Mouse (Mus musculus) embryonic facial prominence, embryonic 12.5 days (tissue): Measurements from ENCODE around the gene Crtc2. TPM values are rescaled to one million over a fixed set of nuclear protein-coding genes. Genes with fewer than 3 reads are reported as not detected.

ENCODE experiments used
- ATAC-seq: fragments of 200-750 bp; cut with Nextera tagmentation; 2 replicates; pipeline ENCODE4 v1.8.0; 2017; ENCODE audit not compliant: insufficient number of reproducible peaks, insufficient read depth, low FRiP score, low TSS enrichment
- H3K27ac ChIP-seq: fragments of 300-500 bp; sonication (generic); 2 replicates; pipeline ENCODE4 v1.5.1; 2016; ENCODE audit warnings: mild to moderate bottlenecking
- H3K27me3 ChIP-seq: fragments of 300-500 bp; sonication (generic); 2 replicates; pipeline ENCODE4 v1.6.1; 2016; ENCODE audit warnings: mild to moderate bottlenecking, moderate library complexity
- H3K36me3 ChIP-seq: fragments of 300-500 bp; sonication (generic); 2 replicates; pipeline ENCODE4 v1.6.1; 2016; ENCODE audit warnings: mild to moderate bottlenecking
- H3K4me1 ChIP-seq: fragments of 300-500 bp; sonication (generic); 2 replicates; pipeline ENCODE4 v1.6.1; 2016
- H3K4me2 ChIP-seq: fragments of 300-500 bp; sonication (generic); replicated peaks from 2 replicates; pipeline ENCODE4 v1.6.1; 2016; ENCODE audit warnings: mild to moderate bottlenecking, moderate library complexity
- H3K4me3 ChIP-seq: fragments of 300-500 bp; sonication (generic); 2 replicates; pipeline ENCODE4 v1.5.1; 2016; ENCODE audit warnings: mild to moderate bottlenecking
- H3K9ac ChIP-seq: fragments of 300-500 bp; sonication (generic); 2 replicates; pipeline ENCODE4 v1.6.1; 2016; ENCODE audit warnings: mild to moderate bottlenecking, moderate library complexity
- H3K9me3 ChIP-seq: fragments of 300-500 bp; sonication (generic); 2 replicates; pipeline ENCODE4 v1.6.1; 2016; ENCODE audit warnings: mild to moderate bottlenecking, moderate library complexity
- WGBS: fragments of 180-500 bp; shearing (Covaris S2); methylation state at CpG from one replicate; pipeline ENCODE4 v1.1.7; 2016; 5-methylcytosine and 5-hydroxymethylcytosine counted together
- polyA plus RNA-seq: library from polyadenylated mRNA; unstranded; fragments of >200 nt; fragmentation: Nextera tagmentation; extraction: Ambion mirVana; gene quantifications from 2 replicates; pipeline ENCODE4 v1.2.1, GENCODE M21; 2016

The Crtc2 gene
- polyA plus RNA-seq, result 20.3 and 21.7 TPM in 2 replicates

DNA sequence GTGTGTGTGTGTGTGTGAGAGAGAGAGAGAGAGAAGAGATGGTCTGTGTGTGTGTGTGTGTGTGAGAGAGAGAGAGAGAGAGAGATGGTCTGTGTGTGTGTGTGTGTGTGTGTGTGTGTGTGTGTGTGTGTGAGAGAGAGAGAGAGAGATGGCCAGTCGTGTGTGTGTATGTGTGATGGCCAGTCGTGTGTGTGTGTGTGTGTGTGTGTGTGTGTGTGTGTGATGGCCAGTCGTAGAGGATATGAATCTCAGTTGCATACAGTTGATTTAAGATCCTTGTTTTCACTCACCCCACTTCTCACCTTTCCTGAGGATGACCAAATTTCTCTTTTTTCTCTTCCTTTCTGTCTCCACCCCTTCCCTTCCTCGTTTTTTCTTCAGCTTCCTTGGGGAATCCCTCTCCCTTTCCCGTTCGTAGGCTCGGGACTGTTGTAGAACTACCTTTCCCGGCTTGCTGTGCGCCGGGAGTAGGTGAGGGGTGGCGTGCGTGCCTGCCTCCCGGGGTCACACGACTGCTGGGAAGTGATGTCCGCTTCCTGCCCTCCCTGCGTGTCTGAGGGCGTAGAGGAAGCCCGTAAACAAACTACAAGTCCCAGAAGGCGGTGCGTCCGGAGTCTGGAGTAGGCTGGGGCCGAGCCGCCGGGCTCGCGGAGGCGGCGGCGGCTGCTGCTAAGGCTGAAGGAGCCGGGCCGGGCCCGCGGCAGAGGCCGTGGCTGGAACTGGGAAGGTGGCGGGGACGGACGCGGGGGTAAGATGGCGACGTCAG, at the start of gene Crtc2:
Crtc2 (plus strand) TSS at position 511 of the 766 bp plus-strand sequence.
- peak; percentile 96 for ATAC-seq
- Histone ChIP-seq H3K27me3 (no peaks in the 10 kb centered on the region), H3K4me2 (peak within 1 kb of the TSS; percentile 81), H3K4me1 (peaks cover 26% of the 10 kb centered on the region), H3K9me3 (no peaks in the 10 kb centered on the region), H3K9ac (peak within 1 kb of the TSS; percentile 88), H3K36me3 (peaks cover 29% of the 10 kb centered on the region), H3K4me3 (peak within 1 kb of the TSS; percentile 88), H3K27ac (peak within 1 kb of the TSS; percentile 79)
- under 1% methylated on average over 38 of the region's 40 CpGs for WGBS

- Histone ChIP-seq H3K27ac (no peak overlapping the region), H3K4me2 (no peak overlapping the region), H3K36me3 (peaks cover 19% of the 10 kb centered on the region), H3K27me3 (no peaks in the 10 kb centered on the region), H3K4me3 (no peak overlapping the region), H3K9me3 (no peaks in the 10 kb centered on the region), H3K4me1 (no peaks in the 10 kb centered on the region), H3K9ac (no peak overlapping the region)
- no peak for ATAC-seq
- WGBS, result 97% methylated on average over 2 of the region's 2 CpGs
Observed at GRCm38 (mm10) chr3:90204582-90204981, 49.4 kb upstream of the Crtc2 start.

DNA sequence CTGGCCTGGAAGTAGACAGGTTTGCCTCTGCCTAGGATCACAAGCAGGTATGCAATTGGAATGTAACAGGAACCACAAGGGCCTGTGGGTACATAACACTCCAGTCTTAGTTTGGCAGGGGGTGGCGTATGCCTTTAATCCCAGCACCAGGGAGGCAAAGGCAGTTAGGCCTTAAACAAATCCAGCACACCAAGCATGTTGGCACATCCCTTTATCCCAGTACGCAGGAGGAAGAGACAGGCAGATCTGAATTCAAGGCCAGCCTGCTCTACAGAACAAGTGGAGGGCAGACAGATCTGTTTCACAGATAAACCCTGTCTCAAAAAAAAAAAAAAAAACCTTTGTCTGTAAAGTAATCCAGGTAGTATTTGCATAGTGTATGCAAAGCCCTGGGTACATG, 45.3 kb upstream of the Crtc2 start:
- ATAC-seq, result no peak
- Histone ChIP-seq H3K9me3 (no peaks in the 10 kb centered on the region), H3K4me3 (no peak overlapping the region), H3K4me1 (peaks cover 17% of the 10 kb centered on the region), H3K4me2 (no peak overlapping the region), H3K36me3 (peaks cover 45% of the 10 kb centered on the region), H3K9ac (no peak overlapping the region), H3K27me3 (no peaks in the 10 kb centered on the region), H3K27ac (no peak overlapping the region)
- 82% methylated on average over 2 of the region's 2 CpGs for WGBS

DNA sequence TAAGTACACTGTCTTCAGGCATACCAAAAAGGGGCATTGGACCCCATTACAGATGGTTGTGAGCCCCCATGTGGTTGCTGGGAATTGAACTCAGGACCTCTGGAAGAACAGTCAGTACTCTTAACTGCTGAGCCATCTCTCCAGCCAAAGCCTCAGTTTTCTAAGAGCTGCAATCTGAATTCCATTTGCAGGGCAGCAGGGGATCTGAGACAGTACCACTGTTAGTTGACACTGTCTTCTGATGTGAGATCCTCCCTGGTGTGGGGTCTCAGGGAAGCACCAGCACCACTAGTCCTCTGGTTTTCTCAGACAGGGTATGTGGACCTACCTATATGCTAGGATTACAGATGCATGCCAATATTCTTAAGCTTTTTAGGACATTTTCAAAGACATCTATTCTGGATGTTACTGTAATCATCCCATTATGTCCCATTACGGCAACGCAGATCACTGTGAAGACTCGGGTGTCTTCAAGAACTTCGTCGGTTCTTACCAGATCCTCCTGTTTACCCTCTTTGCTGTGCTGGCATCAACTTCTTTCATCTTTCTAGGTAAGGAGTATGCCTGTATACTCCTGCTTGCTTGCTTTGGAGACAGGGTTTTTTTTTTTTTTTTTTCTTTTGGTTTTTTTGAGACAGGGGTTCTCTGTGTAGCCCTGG, 43.9 kb upstream of the Crtc2 start:
- H3K4me2 ChIP-seq, result no peak overlapping the region
- H3K27me3 ChIP-seq, result no peaks in the 10 kb centered on the region
- no peak overlapping the region for H3K4me3 ChIP-seq
- WGBS, result 90% methylated on average over 5 of the region's 5 CpGs
- H3K9ac ChIP-seq, result no peak overlapping the region
- peaks cover 17% of the 10 kb centered on the region for H3K4me1 ChIP-seq
- no peaks in the 10 kb centered on the region for H3K9me3 ChIP-seq
- peaks cover 45% of the 10 kb centered on the region for H3K36me3 ChIP-seq
- ATAC-seq, result no peak
- H3K27ac ChIP-seq, result no peak overlapping the region

- Histone ChIP-seq H3K4me2 (peak overlapping the region; percentile 96), H3K27ac (no peak overlapping the region), H3K4me1 (peaks cover 17% of the 10 kb centered on the region), H3K9ac (peak overlapping the region; percentile 12; the same call in 1 of the 2 replicates), H3K4me3 (peak overlapping the region; percentile 89), H3K27me3 (no peaks in the 10 kb centered on the region), H3K36me3 (peaks cover 45% of the 10 kb centered on the region), H3K9me3 (no peaks in the 10 kb centered on the region)
- 80% methylated on average over 13 of the region's 13 CpGs for WGBS
- no peak for ATAC-seq
Observed at GRCm38 (mm10) chr3:90211475-90212398, 42.2 kb upstream of the Crtc2 start.

- peaks cover 43% of the 10 kb centered on the region for H3K36me3 ChIP-seq
- H3K9me3 ChIP-seq, result no peaks in the 10 kb centered on the region
- peak overlapping the region; percentile 83 for H3K9ac ChIP-seq
- no peaks in the 10 kb centered on the region for H3K27me3 ChIP-seq
- peak overlapping the region; percentile 96 for H3K4me2 ChIP-seq
- no peak for ATAC-seq
- H3K4me1 ChIP-seq, result peaks cover 17% of the 10 kb centered on the region
- no peak overlapping the region for H3K27ac ChIP-seq
- peak overlapping the region; percentile 89 for H3K4me3 ChIP-seq
- WGBS, result 14% methylated on average over 5 of the region's 5 CpGs
Observed at GRCm38 (mm10) chr3:90212723-90213122, 41.2 kb upstream of the Crtc2 start.

DNA sequence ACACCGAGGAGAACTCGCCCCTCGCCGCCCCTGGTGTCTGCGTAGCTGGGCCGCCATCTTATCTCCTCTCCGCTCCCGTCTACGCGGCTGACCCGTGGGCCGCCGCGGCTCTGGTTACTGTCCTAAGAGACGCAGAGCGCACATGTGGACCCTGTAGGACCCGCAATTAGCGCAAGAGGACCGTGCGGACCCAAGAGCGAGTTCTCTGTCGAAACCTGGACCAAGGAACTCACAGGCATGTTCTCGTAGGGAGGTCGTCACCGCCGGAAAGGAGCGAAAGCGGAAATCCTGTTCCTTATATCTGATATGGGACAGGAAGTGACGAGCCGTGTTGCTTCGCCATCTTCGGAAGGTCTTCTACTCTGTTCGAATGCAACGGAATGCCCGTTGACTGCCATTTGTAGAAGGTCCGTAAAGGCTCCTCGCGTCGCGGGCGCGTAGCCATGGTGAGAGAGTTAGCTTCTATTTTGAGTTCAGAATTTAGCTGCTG, 40.5 kb upstream of the Crtc2 start, which contains the start of the genes Rps27 and Rab13:
Rps27 (minus strand) TSS at position 275 of the 490 bp plus-strand sequence.
Rab13 (plus strand) TSS at position 319 of the 490 bp plus-strand sequence.
- H3K4me3 ChIP-seq, result peak within 1 kb of the TSS; percentile 89
- H3K36me3 ChIP-seq, result peaks cover 36% of the 10 kb centered on the region
- peak within 1 kb of the TSS; percentile 88 for H3K27ac ChIP-seq
- no peaks in the 10 kb centered on the region for H3K27me3 ChIP-seq
- H3K9me3 ChIP-seq, result no peaks in the 10 kb centered on the region
- under 1% methylated on average over 42 of the region's 42 CpGs for WGBS
- peak; percentile 89 for ATAC-seq
- H3K4me2 ChIP-seq, result peak within 1 kb of the TSS; percentile 96
- peaks cover 17% of the 10 kb centered on the region for H3K4me1 ChIP-seq
- peak within 1 kb of the TSS; percentile 83 for H3K9ac ChIP-seq

DNA sequence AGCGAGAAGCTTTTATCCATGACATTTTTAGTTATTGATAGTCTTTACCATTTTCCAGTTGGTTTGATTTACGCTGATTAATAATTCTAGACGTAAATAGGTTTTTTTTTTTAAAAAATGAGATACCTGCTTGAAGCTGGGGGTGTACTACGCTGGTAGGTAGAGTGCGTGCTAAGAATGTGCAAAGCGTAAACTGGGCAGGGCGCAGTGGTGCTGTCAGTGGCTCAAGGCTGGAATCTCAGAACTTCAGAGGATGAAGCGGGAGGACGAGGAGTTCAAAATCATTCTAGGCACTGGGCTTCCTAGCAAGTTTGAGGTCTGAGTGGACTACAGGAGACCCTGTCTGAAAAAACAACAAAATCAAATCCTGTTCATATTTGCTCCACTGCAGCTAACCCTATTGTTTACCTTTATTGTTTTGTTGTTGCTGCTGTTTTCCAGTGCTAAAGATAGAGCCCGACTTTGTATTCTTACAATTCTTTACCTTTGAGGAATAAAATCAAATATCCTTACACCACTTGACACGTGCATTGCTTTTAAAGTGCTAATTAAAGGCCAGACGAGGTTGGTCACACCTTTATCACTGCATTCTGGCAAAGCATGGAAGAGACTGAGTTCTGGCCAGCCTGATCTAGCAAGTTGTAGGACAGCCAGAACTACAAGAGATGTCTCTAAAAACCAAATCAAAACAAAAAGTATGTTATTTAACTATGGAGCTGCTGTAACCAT, 39.8 kb upstream of the Crtc2 start:
- Histone ChIP-seq H3K27ac (peak overlapping the region; percentile 88), H3K27me3 (no peaks in the 10 kb centered on the region), H3K36me3 (peaks cover 29% of the 10 kb centered on the region), H3K9ac (peak overlapping the region; percentile 7; the same call in 1 of the 2 replicates), H3K4me3 (peak overlapping the region; percentile 89), H3K9me3 (no peaks in the 10 kb centered on the region), H3K4me2 (peak overlapping the region; percentile 96), H3K4me1 (peaks cover 17% of the 10 kb centered on the region)
- 14% methylated on average over 12 of the region's 12 CpGs for WGBS
- ATAC-seq, result no peak

DNA sequence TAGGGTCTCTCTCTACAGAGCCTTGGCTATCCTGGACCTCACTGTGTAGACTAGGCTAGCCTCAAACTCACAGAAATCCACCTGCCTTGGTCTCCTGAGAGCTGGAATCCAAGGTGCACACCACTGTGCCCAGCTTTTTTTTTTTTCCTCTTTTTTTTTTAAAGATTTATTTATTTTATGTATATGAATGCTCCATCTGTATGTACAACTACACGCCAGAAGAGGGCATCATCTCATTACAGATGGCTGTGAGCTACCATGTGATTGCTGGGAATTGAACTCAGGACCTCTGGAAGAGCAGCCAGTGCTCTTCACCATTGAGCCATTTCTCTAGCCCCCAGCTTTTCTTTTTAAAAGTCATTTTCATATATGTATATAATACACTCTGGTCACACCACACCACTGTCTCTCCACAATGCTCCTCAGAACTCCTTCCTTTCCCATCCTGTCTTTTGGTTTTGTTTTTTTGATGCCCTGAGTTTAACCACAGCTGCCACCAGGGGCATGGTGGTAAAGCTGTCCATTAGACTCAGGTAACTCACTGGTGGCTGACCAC, 38.1 kb upstream of the Crtc2 start:
- H3K4me2 ChIP-seq, result no peak overlapping the region
- no peak for ATAC-seq
- H3K4me1 ChIP-seq, result peaks cover 17% of the 10 kb centered on the region
- no peak overlapping the region for H3K9ac ChIP-seq
- 42% methylated on average over 1 of the region's 1 CpGs for WGBS
- no peaks in the 10 kb centered on the region for H3K27me3 ChIP-seq
- H3K4me3 ChIP-seq, result no peak overlapping the region
- H3K9me3 ChIP-seq, result no peaks in the 10 kb centered on the region
- H3K36me3 ChIP-seq, result peaks cover 15% of the 10 kb centered on the region
- H3K27ac ChIP-seq, result no peak overlapping the region

- peaks cover 17% of the 10 kb centered on the region for H3K36me3 ChIP-seq
- H3K4me2 ChIP-seq, result peak overlapping the region; percentile 77
- 15% methylated on average over 6 of the region's 6 CpGs for WGBS
- ATAC-seq, result no peak
- peak overlapping the region; percentile 51 for H3K4me3 ChIP-seq
- peaks cover 12% of the 10 kb centered on the region for H3K4me1 ChIP-seq
- no peaks in the 10 kb centered on the region for H3K9me3 ChIP-seq
- H3K27ac ChIP-seq, result peak overlapping the region; percentile 79
- H3K27me3 ChIP-seq, result no peaks in the 10 kb centered on the region
- peak overlapping the region; percentile 62 for H3K9ac ChIP-seq
Observed at GRCm38 (mm10) chr3:90220088-90220487, 33.9 kb upstream of the Crtc2 start.
